Mouse (Mus musculus) E14TG2a.4 (cell line): Measurements from ENCODE around the gene Cnot6l.

Experiments
- CTCF ChIP-seq: conservative IDR thresholded peaks from 2 replicates; pipeline ENCODE4 v1.5.1; 2014; ENCODE audit warnings: low read length
- NANOG ChIP-seq: IDR thresholded peaks from 2 replicates; pipeline ENCODE4 v1.6.1; 2014; ENCODE audit warnings: borderline replicate concordance, low read length, mixed read lengths
- POU5F1 ChIP-seq: IDR thresholded peaks from 2 replicates; pipeline ENCODE4 v1.6.1; 2014; ENCODE audit warnings: low read length, borderline replicate concordance

DNA sequence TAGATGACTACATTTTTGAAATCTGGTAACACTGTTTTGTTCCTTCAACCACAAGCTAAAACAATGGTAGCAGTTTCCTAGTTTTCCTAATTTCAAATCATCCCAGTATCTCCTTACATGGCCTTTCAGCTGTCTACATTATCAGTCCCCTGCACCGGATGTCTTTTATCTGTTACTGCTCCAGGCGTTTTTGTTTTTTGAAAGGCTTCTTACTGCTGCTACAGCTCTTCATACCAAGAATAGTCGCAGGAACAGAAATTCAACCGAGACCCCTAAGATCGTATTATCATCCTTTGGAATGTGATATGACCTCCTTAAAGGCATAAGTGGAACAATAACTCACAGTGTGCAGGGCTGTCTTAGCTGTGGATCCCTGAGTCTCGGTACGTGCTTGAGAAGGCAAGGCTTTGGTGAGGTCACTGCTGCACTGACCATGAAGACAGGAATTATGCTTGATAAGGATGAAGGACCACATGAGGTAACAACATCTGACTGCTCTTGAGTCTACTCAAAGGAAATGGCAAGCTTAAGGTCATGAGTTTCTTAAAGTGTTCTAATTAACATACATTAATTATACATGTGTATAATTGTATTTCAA is 122.4 kb downstream of the Cnot6l start:
- TF ChIP-seq CTCF (no peak), NANOG (no peak), POU5F1 (no peak)
